Mouse (Mus musculus) small intestine, adult 2 months (tissue): Measurements from ENCODE around the gene Phpt1. TPM values are rescaled to one million over a fixed set of nuclear protein-coding genes. Genes with fewer than 3 reads are reported as not detected.
A peak's percentile ranks its signal among the peaks of the same experiment; 100 is the strongest.
"Not testable (repeated sequence)": the region's sequence is repeated elsewhere in the genome, so short reads cannot be mapped to it uniquely, and the experiment has no call there.

Experiments
- H3K27ac ChIP-seq: fragments of 200-500 bp; 2 replicates; pipeline ENCODE4 v1.5.1; 2012; ENCODE audit warnings: low read depth, low read length, control low read depth, inconsistent platforms; ENCODE audit not compliant: insufficient read depth
- H3K27me3 ChIP-seq: fragments of 200-500 bp; 2 replicates; pipeline ENCODE4 v1.6.1; 2012; ENCODE audit warnings: mild to moderate bottlenecking, moderate library complexity, low read length, inconsistent platforms; ENCODE audit not compliant: control insufficient read depth, insufficient read depth
- H3K36me3 ChIP-seq: fragments of 200-500 bp; 2 replicates; pipeline ENCODE4 v1.6.1; 2012; ENCODE audit warnings: mild to moderate bottlenecking, low read length, control low read depth, inconsistent platforms; ENCODE audit not compliant: control insufficient read depth, insufficient read depth
- H3K4me1 ChIP-seq: fragments of 200-500 bp; 2 replicates; pipeline ENCODE4 v1.6.1; 2012; ENCODE audit warnings: low read length, inconsistent platforms, mixed read lengths; ENCODE audit not compliant: control insufficient read depth, insufficient read depth, insufficient read length
- H3K4me3 ChIP-seq: fragments of 200-500 bp; 2 replicates; pipeline ENCODE4 v1.5.1; 2012; ENCODE audit warnings: low read depth, mild to moderate bottlenecking, control low read depth, inconsistent platforms, low read length, moderate library complexity
- CTCF ChIP-seq: fragments of 200-500 bp; IDR thresholded peaks from 2 replicates; pipeline ENCODE4 v1.5.1; 2012; ENCODE audit warnings: low read depth, mild to moderate bottlenecking, control low read depth, inconsistent platforms, low read length, moderate library complexity, mixed read lengths; ENCODE audit not compliant: insufficient replicate concordance, insufficient read length; ENCODE audit errors: extremely low read depth
- POLR2A ChIP-seq: fragments of 200-500 bp; IDR thresholded peaks from 2 replicates; pipeline ENCODE4 v1.6.1; 2012; ENCODE audit warnings: low read depth, mild to moderate bottlenecking, control low read depth, inconsistent platforms, low read length, moderate library complexity
- WGBS: fragments of 180-500 bp; shearing (Covaris S2); methylation state at CpG from one replicate; pipeline ENCODE4 v1.1.7; 2018; 5-methylcytosine and 5-hydroxymethylcytosine counted together
- polyA plus RNA-seq: library from polyadenylated mRNA; depleted of rRNA; stranded (reverse); fragments of >200 nt; gene quantifications from 2 replicates; pipeline ENCODE4 v1.2.3, GENCODE M21; 2012

Phpt1 gene
- polyA plus RNA-seq, 1 experiment = 29.7 TPM

DNA sequence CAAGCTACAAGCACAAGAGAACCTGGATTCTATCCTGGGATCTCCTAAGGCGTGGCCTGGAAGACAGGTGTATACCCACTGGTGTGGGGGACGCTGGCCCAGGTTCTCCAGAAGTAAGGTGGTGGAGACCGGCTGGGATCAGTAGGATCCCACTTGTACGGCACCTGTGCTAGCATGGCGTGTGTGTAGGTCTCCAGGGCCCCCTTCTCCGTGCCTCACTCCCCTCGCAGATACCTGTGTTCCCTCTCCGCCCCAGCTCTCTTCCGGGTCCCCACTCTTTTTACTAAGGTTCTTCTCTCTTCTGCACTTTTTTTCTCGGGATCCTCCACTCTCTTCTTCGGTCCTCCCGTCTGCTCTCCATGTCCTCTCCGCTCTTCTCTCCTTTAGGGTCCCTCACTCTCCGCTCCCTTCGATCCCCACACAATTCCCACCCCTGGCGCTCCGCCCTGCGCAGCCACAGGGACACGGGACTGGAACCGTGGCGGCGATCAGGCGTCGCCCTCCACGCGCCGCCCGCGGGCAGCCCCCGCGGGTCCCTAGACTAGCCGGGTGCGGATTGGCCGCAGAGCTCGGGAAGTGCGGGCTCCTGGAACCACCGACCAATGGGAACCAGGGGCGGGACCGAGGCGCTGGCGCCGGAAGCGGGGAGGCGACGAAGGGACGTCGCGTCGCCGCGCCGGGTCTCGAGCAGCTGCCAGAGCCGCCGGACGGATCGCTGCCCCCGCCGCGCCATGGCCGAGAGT lies 17.6 kb downstream of the Phpt1 start, which contains the start of gene Edf1:
TSS of gene Edf1 (plus strand) at position 627 of the 743 bp plus-strand sequence.
- Histone ChIP-seq H3K27ac (peak within 1 kb of the TSS; percentile 84), H3K4me3 (peak within 1 kb of the TSS; percentile 89), H3K36me3 (peaks cover 25% of the 10 kb centered on the region), H3K4me1 (peaks cover 12% of the 10 kb centered on the region), H3K27me3 (no peaks in the 10 kb centered on the region)
- under 1% methylated on average over 61 of the region's 61 CpGs for WGBS
- no peak for TF ChIP-seq CTCF
- TF ChIP-seq POLR2A = peak; percentile 86

DNA sequence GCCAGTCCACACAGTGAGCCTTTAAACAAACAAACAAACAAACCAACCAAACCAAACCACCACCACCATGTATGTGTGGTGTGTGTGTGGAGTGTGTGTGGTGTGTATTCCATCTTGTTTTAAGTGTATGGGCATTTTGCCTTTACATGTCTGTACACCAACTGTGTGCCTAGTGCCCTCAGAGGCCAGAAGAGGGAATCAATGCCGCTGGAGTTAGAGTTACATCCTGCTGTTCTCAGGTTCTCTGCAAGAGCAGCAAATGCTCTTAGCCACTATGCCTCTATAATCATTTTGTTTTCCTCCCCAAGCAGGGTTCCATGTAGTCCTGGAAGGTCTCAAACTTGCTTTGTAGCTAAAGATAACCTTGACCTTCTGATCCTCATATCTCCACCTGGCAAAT lies 18.7 kb downstream of the Phpt1 start:
- WGBS = 48% methylated on average over 1 of the region's 1 CpGs
- Histone ChIP-seq H3K36me3 (peaks cover 15% of the 10 kb centered on the region), H3K27ac (no peak overlapping the region), H3K4me1 (peaks cover 2% of the 10 kb centered on the region; the same call in 1 of the 2 replicates), H3K4me3 (no peak overlapping the region), H3K27me3 (no peaks in the 10 kb centered on the region)
- TF ChIP-seq POLR2A (no peak), CTCF (no peak)

DNA sequence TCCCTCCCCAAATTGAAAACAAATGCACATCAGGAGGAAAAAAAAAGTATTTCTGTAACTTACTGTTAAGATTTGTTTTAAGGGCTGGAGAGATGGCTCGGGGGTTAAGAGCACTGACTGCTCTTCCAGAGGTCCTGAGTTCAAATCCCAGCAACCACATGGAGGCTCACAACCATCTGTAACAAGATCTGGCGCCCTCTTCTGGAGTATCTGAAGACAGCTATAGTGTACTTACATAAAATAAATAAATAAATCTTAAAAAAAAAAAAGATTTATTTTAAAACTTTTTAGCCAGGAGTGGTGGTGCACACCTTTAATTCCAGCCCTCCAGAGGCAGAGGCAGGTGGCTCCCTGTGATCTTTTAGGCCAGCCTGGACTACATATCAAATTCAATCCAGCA lies 19.5 kb downstream of the Phpt1 start:
- H3K4me3 ChIP-seq, H3K4me1 ChIP-seq, H3K27ac ChIP-seq, H3K27me3 ChIP-seq, H3K36me3 ChIP-seq: not testable (repeated sequence)
- 69% methylated on average over 2 of the region's 2 CpGs for WGBS

DNA sequence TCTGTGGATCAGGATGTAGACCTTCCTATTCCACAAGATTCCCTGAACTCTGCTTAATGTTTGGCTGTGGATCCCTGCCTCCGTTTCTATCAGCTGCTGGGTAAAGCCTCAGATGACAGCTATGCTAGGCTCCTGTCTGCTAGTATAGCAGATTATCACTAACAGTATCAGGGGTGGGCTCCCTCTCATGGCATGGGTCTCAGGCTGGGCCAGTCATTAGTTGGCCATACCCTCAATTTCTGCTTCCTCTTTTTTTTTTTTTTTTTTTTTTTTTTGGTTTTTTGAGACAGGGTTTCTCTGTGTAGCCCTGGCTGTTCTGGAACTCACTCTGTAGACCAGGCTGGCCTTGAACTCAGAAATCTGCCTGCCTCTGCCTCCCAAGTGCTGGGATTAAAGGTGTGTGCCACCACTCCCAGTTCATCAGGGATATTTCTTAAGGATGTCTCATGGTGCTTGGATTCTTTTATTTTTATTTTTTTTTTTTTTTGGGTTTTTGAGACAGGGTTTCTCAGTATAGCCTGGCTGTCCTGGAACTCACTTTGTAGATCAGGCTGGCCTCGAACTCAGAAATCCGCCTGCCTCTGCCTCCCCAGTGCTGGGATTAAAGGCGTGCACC lies 21.7 kb downstream of the Phpt1 start:
- H3K27ac ChIP-seq, H3K36me3 ChIP-seq, H3K27me3 ChIP-seq, H3K4me3 ChIP-seq: not testable (repeated sequence)
- H3K4me1 ChIP-seq = peaks cover 16% of the 10 kb centered on the region; the same call in 1 of the 2 replicates
- 89% methylated on average over 4 of the region's 4 CpGs for WGBS

DNA sequence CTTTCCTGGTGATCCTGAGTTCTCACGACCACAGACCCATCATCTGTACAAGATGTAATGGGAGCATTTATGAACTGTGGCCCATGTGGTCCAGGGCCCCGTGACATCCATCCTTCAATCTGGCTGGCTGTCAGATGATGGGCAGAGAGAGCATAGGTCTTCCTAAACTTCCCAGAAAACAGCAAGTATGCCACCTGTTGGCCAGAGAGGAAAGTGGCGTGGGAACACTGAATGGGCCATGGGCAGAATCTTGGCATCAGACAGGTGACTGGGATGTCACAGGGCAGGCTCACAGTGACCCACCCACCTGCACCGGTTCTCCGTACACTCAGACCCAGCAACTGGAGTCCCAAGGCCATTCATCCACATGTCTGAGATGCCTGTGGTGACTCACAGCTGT lies 23.8 kb downstream of the Phpt1 start:
- H3K4me1 ChIP-seq = peaks cover 15% of the 10 kb centered on the region; the same call in 1 of the 2 replicates
- no peaks in the 10 kb centered on the region for H3K36me3 ChIP-seq
- 19% methylated on average over 5 of the region's 5 CpGs for WGBS
- no peak overlapping the region for H3K4me3 ChIP-seq
- no peaks in the 10 kb centered on the region for H3K27me3 ChIP-seq
- no peak for TF ChIP-seq POLR2A
- peak; percentile 63; the same call in 1 of the 2 replicates for TF ChIP-seq CTCF
- no peak overlapping the region for H3K27ac ChIP-seq

DNA sequence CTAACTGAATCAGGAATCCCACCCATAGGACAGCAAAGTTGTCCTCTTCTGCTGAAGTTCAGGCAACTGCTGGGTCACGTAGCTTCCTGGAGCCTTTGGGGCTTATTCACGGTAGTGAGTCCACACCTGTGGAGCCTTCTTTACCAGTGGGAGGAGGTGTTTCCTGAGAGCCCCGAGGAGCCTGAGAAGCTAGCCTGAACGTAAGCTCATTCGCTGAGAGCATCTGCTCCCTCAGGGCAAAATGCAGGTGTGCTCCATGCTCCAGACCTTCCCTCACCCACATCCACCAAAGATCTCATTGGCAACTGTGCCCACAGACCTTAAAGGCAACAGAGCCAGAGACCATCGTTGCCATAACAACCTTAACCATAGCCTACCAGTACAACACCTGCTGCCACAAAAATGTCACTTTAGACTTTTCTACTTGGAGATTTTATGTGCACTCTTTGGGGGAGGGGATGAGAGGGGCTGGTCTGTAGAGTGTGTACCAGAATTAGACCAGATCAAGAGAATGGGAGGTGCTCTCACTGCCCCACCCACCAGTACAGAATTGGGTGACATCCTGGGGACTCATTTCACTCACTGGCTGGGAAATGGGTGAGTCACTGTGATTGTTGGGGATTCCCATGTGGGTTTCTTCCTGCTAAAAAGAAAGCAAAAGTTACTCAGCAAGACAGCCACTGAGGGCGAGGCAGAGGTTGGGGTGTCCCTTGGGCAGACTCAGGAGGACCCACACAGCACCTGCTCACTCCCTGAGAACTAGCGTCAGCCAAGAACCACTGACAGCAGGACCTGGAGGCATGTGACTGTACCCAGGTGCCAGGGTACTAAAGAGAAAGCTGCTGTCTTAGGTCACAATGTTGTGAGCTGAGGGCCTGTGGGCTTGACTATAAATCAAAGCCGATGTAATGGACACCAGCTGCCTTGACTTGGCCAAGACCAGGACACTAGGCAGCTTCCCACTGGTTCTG lies 25.7 kb downstream of the Phpt1 start:
- no peaks in the 10 kb centered on the region for H3K36me3 ChIP-seq
- WGBS = 40% methylated on average over 9 of the region's 9 CpGs
- H3K27me3 ChIP-seq = no peaks in the 10 kb centered on the region
- H3K4me1 ChIP-seq = peaks cover 17% of the 10 kb centered on the region
- peak overlapping the region; percentile 56 for H3K27ac ChIP-seq
- H3K4me3 ChIP-seq = no peak overlapping the region
- TF ChIP-seq CTCF (no peak), POLR2A (no peak)

DNA sequence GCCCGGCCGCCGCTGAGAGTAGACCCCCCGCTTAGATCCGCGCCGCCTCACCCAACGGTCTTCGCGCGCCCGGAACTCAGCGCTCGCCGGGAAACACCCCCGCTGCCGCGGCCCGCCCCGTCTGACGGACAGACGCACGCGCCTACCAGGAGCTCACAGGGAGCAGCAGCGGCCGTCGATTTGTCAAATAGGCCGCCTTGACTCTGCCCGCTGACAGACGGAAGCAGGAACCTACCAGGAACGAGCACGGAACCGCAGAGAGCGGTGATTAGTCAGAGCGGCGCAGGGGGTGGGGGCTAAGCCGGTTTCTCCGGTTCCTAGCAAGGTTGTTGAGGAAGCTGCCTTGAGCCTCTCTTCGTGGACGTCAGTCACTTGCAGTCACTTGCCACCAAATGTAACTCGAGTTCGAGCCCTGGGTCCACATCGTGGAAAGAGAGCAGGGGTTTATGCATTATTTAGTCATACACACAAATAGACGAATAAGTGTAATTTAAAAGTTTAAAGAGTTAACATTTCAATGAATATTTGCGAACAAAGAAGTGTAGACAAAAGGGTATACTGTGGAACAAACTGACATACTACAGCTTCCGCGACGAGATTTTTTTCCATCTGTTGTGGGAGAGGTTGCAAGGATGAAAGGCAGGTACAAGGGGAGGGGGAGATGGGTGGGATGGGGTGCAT lies 28.1 kb downstream of the Phpt1 start, which contains the start of gene Traf2:
TSS of gene Traf2 (minus strand) at position 130 of the 681 bp plus-strand sequence.
- H3K4me1 ChIP-seq = peaks cover 18% of the 10 kb centered on the region
- H3K27ac ChIP-seq = peak within 1 kb of the TSS; percentile 74
- WGBS = 3% methylated on average over 48 of the region's 48 CpGs
- H3K36me3 ChIP-seq = no peaks in the 10 kb centered on the region
- peak within 1 kb of the TSS; percentile 98 for H3K4me3 ChIP-seq
- no peaks in the 10 kb centered on the region for H3K27me3 ChIP-seq
- TF ChIP-seq POLR2A = peak; percentile 48
- TF ChIP-seq CTCF = no peak
